Mouse (Mus musculus) heart, embryonic 12.5 days (tissue): ENCODE measurements around the gene Gm16253. TPM values are rescaled to one million over a fixed set of nuclear protein-coding genes. Genes with fewer than 3 reads are reported as not detected.

Experiments used
- polyA plus RNA-seq: library from polyadenylated mRNA; unstranded; fragments of >200 nt; fragmentation: Nextera tagmentation; extraction: Ambion mirVana; gene quantifications from 2 replicates; pipeline ENCODE4 v1.2.1, GENCODE M21; 2016

Gene Gm16253
- polyA plus RNA-seq, 1 experiment from 2014 or later: 1.6 TPM

Other genes with a start within 250 kb of the Gm16253 start
- 0.72 and 0.87 TPM in 2 replicates for gene BC107364, start 124.7 kb upstream of the Gm16253 start, polyA plus RNA-seq
- 7.9 and 9.2 TPM in 2 replicates for gene Hfe2, start 51.8 kb upstream of the Gm16253 start, polyA plus RNA-seq
- gene Txnip, start 19.0 kb upstream of the Gm16253 start, polyA plus RNA-seq: 144 and 150 TPM in 2 replicates
- 39.2 and 39.3 TPM in 2 replicates for gene Polr3gl, start 17.2 kb downstream of the Gm16253 start, polyA plus RNA-seq
- gene Ankrd34a, start 19.7 kb downstream of the Gm16253 start, polyA plus RNA-seq: 9.2 and 9.5 TPM in 2 replicates
- gene Lix1l, start 24.2 kb downstream of the Gm16253 start, polyA plus RNA-seq: 5.1 and 5.2 TPM in 2 replicates
- 90.8 and 95.8 TPM in 2 replicates for gene Rbm8a, start 52.9 kb downstream of the Gm16253 start, polyA plus RNA-seq
- 36.9 and 37.2 TPM in 2 replicates for gene Pex11b, start 58.4 kb downstream of the Gm16253 start, polyA plus RNA-seq
- 0.10 and 0.14 TPM in 2 replicates for gene Gm42957, start 58.5 kb downstream of the Gm16253 start, polyA plus RNA-seq
- gene Itga10, start 68.6 kb downstream of the Gm16253 start, polyA plus RNA-seq: 0.75 and 0.91 TPM in 2 replicates
- gene Ankrd35, start 93.1 kb downstream of the Gm16253 start, polyA plus RNA-seq: 0.17 and 0.23 TPM in 2 replicates
- 42.0 and 43.3 TPM in 2 replicates for gene Pias3, start 119.4 kb downstream of the Gm16253 start, polyA plus RNA-seq
- 6.2 and 6.9 TPM in 2 replicates for gene Nudt17, start 131.6 kb downstream of the Gm16253 start, polyA plus RNA-seq
- 27.6 and 32.5 TPM in 2 replicates for gene Polr3c, start 150.6 kb downstream of the Gm16253 start, polyA plus RNA-seq
- gene Rnf115, start 150.7 kb downstream of the Gm16253 start, polyA plus RNA-seq: 54.5 and 56.5 TPM in 2 replicates